Mouse (Mus musculus) CD4-positive, CD25-positive, alpha-beta regulatory T cell, adult 4 months (primary cell): ENCODE measurements around the gene Dennd2a. TPM values are rescaled to one million over a fixed set of nuclear protein-coding genes. Genes with fewer than 3 reads are reported as not detected.
"Not testable (repeated sequence)": the region's sequence is repeated elsewhere in the genome, so short reads cannot be mapped to it uniquely, and the experiment has no call there.

Experiments used
- ATAC-seq: one replicate; pipeline ENCODE4 v1.8.0; 2017
- polyA plus RNA-seq, 2 experiments: library from polyadenylated mRNA; unstranded; fragments of 100-300 nt; shearing (Covaris generic); gene quantifications; one replicate each; pipeline ENCODE4 v1.2.1; 2017

The Dennd2a gene
- polyA plus RNA-seq, 2 experiments from 2014 or later: 0.65 TPM; not detected in 1

GRCm38 (mm10) chr6:39419386-39419850 lies 138.2 kb downstream of the Dennd2a start:
- peak; percentile 11 for ATAC-seq

- not testable (repeated sequence) for ATAC-seq
Observed at GRCm38 (mm10) chr6:39416654-39417053, 141.0 kb downstream of the Dennd2a start.

GRCm38 (mm10) chr6:39415762-39416161 lies 141.9 kb downstream of the Dennd2a start:
- ATAC-seq: peak; percentile 35

GRCm38 (mm10) chr6:39414106-39414505 lies 143.6 kb downstream of the Dennd2a start:
- ATAC-seq: no peak

Other genes with a start within 250 kb of the Dennd2a start
- 10 to 100 TPM; 37.0 to 55.1 TPM for gene Slc37a3, start 180.2 kb downstream of the Dennd2a start, polyA plus RNA-seq
- gene Rab19, start 176.7 kb downstream of the Dennd2a start, polyA plus RNA-seq: 10 to 100 TPM; 65.0 to 65.3 TPM
- gene Mkrn1, start 137.4 kb downstream of the Dennd2a start, polyA plus RNA-seq: 10 to 100 TPM; 49.7 to 52.2 TPM
- 10 to 100 TPM; 27.8 to 29.7 TPM for gene Adck2, start 16.0 kb upstream of the Dennd2a start, polyA plus RNA-seq
- not detected for gene Gm42420, start 27.9 kb upstream of the Dennd2a start, polyA plus RNA-seq
- 10 to 100 TPM; 46.2 to 69.9 TPM for gene Ndufb2, start 34.7 kb upstream of the Dennd2a start, polyA plus RNA-seq
- 10 to 100 TPM; 16.9 to 20.4 TPM for gene Braf, start 167.6 kb upstream of the Dennd2a start, polyA plus RNA-seq